Mouse (Mus musculus) heart, adult 2 months (tissue): ENCODE measurements around the gene Tmem210. TPM values are rescaled to one million over a fixed set of nuclear protein-coding genes. Genes with fewer than 3 reads are reported as not detected.

ENCODE experiments used
- DNase-seq, 2 experiments: peaks; one replicate each; pipeline ENCODE4 v3.0.0; 2021
- H3K27ac ChIP-seq: fragments of 200-600 bp; 2 replicates; pipeline ENCODE4 v1.8.1; 2022
- H3K27me3 ChIP-seq: fragments of 200-500 bp; 2 replicates; pipeline ENCODE4 v1.6.1; 2012; ENCODE audit warnings: mild to moderate bottlenecking, low read length, inconsistent platforms, mixed read lengths; ENCODE audit not compliant: control insufficient read depth, insufficient read depth
- H3K36me3 ChIP-seq: fragments of 200-500 bp; 2 replicates; pipeline ENCODE4 v1.6.1; 2012; ENCODE audit warnings: low read length, inconsistent platforms; ENCODE audit not compliant: control insufficient read depth, insufficient read depth
- H3K4me1 ChIP-seq: fragments of 200-500 bp; 2 replicates; pipeline ENCODE4 v1.6.1; 2011; ENCODE audit warnings: low read length; ENCODE audit not compliant: control insufficient read depth, insufficient read depth
- H3K4me3 ChIP-seq: fragments of 200-600 bp; 2 replicates; pipeline ENCODE4 v1.8.1; 2022
- H3K79me2 ChIP-seq: fragments of 200-500 bp; replicated peaks from 2 replicates; pipeline ENCODE4 v1.6.1; 2012; ENCODE audit warnings: mild to moderate bottlenecking, inconsistent platforms, low read length, moderate library complexity, mixed read lengths; ENCODE audit not compliant: control insufficient read depth, insufficient read depth
- H3K9ac ChIP-seq: fragments of 200-500 bp; 2 replicates; pipeline ENCODE4 v1.6.1; 2012; ENCODE audit warnings: low read depth, mild to moderate bottlenecking, control low read depth, inconsistent platforms, low read length, mixed read lengths
- CTCF ChIP-seq: fragments of 200-600 bp; IDR thresholded peaks from 2 replicates; pipeline ENCODE4 v1.8.1; 2022; ENCODE audit warnings: antibody characterized with exemption, mild to moderate bottlenecking, moderate library complexity
- EP300 ChIP-seq: fragments of 200-500 bp; IDR thresholded peaks from 2 replicates; pipeline ENCODE4 v1.6.1; 2011; ENCODE audit warnings: low read depth, low read length, control low read depth; ENCODE audit not compliant: insufficient read depth
- POLR2A ChIP-seq: fragments of 200-500 bp; IDR thresholded peaks from 2 replicates; pipeline ENCODE4 v1.6.1; 2011; ENCODE audit warnings: mild to moderate bottlenecking, low read depth, low read length, control low read depth; ENCODE audit not compliant: insufficient read depth
- WGBS: fragments of 180-500 bp; shearing (Covaris S2); methylation state at CpG from one replicate; pipeline ENCODE4 v1.1.7; 2018; 5-methylcytosine and 5-hydroxymethylcytosine counted together
- intact Hi-C: fragments of 180-260 bp; cut with DNase I; formaldehyde crosslinking; loops from one replicate; pipeline ENCODE4 v1.15.1; 2025
- polyA plus RNA-seq: library from polyadenylated mRNA; depleted of rRNA; stranded (reverse); fragments of >200 nt; gene quantifications from 2 replicates; pipeline ENCODE4 v1.2.3, GENCODE M21; 2012
- total RNA-seq, 2 experiments: library from RNA; stranded (reverse); gene quantifications; 2 replicates each; pipeline ENCODE4 v1.2.3; 2021

Tmem210 gene
- total and polyA plus RNA-seq, 3 experiments: 0.27 TPM; not detected in 2

- TF ChIP-seq EP300 (no peak), POLR2A (no peak), CTCF (no peak)
- no peaks in the 10 kb centered on the region for H3K27me3 ChIP-seq
- DNase-seq: no peak
- peaks cover 20% of the 10 kb centered on the region for H3K4me1 ChIP-seq
- H3K36me3 ChIP-seq: no peaks in the 10 kb centered on the region
- peak overlapping the region; percentile 96 for H3K4me3 ChIP-seq
- WGBS: 43% methylated on average over 12 of the region's 12 CpGs
- intact Hi-C loops: no loop called here
- peak overlapping the region; percentile 79 for H3K9ac ChIP-seq
- H3K79me2 ChIP-seq: no peaks in the 10 kb centered on the region
- peak overlapping the region; percentile 63; the same call in 1 of the 2 replicates for H3K27ac ChIP-seq
Measured at GRCm38 (mm10) chr2:25263623-25264285, 24.2 kb upstream of the Tmem210 start.

- H3K4me1 ChIP-seq: peaks cover 20% of the 10 kb centered on the region
- WGBS: 80% methylated on average over 5 of the region's 5 CpGs
- no peak for DNase-seq
- intact Hi-C loops: no loop called here
- H3K9ac ChIP-seq: no peak overlapping the region
- H3K27me3 ChIP-seq: no peaks in the 10 kb centered on the region
- no peak overlapping the region for H3K4me3 ChIP-seq
- TF ChIP-seq POLR2A (no peak), CTCF (no peak), EP300 (no peak)
- no peak overlapping the region; the same call in 1 of the 2 replicates for H3K27ac ChIP-seq
- no peaks in the 10 kb centered on the region for H3K79me2 ChIP-seq
- no peaks in the 10 kb centered on the region for H3K36me3 ChIP-seq
Measured at GRCm38 (mm10) chr2:25264286-25264660, 23.7 kb upstream of the Tmem210 start.

GRCm38 (mm10) chr2:25264851-25265250 is 23.1 kb upstream of the Tmem210 start:
- Histone ChIP-seq H3K79me2 (no peaks in the 10 kb centered on the region), H3K27me3 (no peaks in the 10 kb centered on the region), H3K36me3 (no peaks in the 10 kb centered on the region), H3K4me1 (peaks cover 20% of the 10 kb centered on the region), H3K4me3 (no peak overlapping the region), H3K9ac (no peak overlapping the region), H3K27ac (peak overlapping the region; percentile 67)
- DNase-seq: no peak
- WGBS: 59% methylated on average over 3 of the region's 3 CpGs
- intact Hi-C loops: no loop called here
- no peak for TF ChIP-seq EP300
- TF ChIP-seq CTCF: no peak
- no peak for TF ChIP-seq POLR2A

- intact Hi-C loops: loop anchor here (2.0 kb wide), 1 partner anchor 71 kb away; no protein-coding TSS in a partner anchor
- Histone ChIP-seq H3K9ac (no peak overlapping the region), H3K79me2 (no peaks in the 10 kb centered on the region), H3K4me1 (peaks cover 20% of the 10 kb centered on the region), H3K27me3 (no peaks in the 10 kb centered on the region), H3K36me3 (no peaks in the 10 kb centered on the region), H3K4me3 (peak overlapping the region; percentile 22; the same call in 1 of the 2 replicates), H3K27ac (peak overlapping the region; percentile 67)
- DNase-seq: peak; percentile 61 to 66
- 43% methylated on average over 6 of the region's 6 CpGs for WGBS
- no peak for TF ChIP-seq CTCF
- TF ChIP-seq EP300: peak; percentile 74
- TF ChIP-seq POLR2A: no peak
Measured at GRCm38 (mm10) chr2:25265897-25266656, 21.9 kb upstream of the Tmem210 start.

GRCm38 (mm10) chr2:25266720-25267119 is 21.2 kb upstream of the Tmem210 start:
- Histone ChIP-seq H3K27ac (peak overlapping the region; percentile 67), H3K27me3 (no peaks in the 10 kb centered on the region), H3K4me3 (no peak overlapping the region), H3K4me1 (peaks cover 23% of the 10 kb centered on the region), H3K36me3 (no peaks in the 10 kb centered on the region), H3K9ac (no peak overlapping the region), H3K79me2 (no peaks in the 10 kb centered on the region)
- intact Hi-C loops: loop anchor here (2.0 kb wide), 1 partner anchor 72 kb away; no protein-coding TSS in a partner anchor
- DNase-seq: peak; percentile 55 to 67
- WGBS: 16% methylated on average over 2 of the region's 2 CpGs
- TF ChIP-seq CTCF: no peak
- TF ChIP-seq EP300: no peak

GRCm38 (mm10) chr2:25267241-25267640 is 20.7 kb upstream of the Tmem210 start:
- Histone ChIP-seq H3K9ac (0 out of 2 replicates have a peak overlapping the region, but pooled peaks have one; percentile 10), H3K36me3 (no peaks in the 10 kb centered on the region), H3K27me3 (no peaks in the 10 kb centered on the region), H3K79me2 (no peaks in the 10 kb centered on the region), H3K4me1 (peaks cover 23% of the 10 kb centered on the region), H3K4me3 (no peak overlapping the region), H3K27ac (peak overlapping the region; percentile 67)
- intact Hi-C loops: loop anchor here (2.0 kb wide), 1 partner anchor 72 kb away; no protein-coding TSS in a partner anchor
- no peak for TF ChIP-seq EP300
- no peak for TF ChIP-seq POLR2A
- TF ChIP-seq CTCF: no peak
- no peak for DNase-seq
